In genomic region chr3:101778896-101779665, GRCm38 (mm10) we compare ENCODE assay signal across 8 mouse cellular contexts.
DNase-seq lines count a peak whose midpoint lies in the region; ATAC-seq lines count a peak whose summit lies in the region.

No protein-coding gene starts in this region.

- H3K9me3 ChIP-seq in embryonic facial prominence, embryonic 14.5 days (ENCODE audit: control insufficient read depth, low read length): no peaks in the 10 kb centered on the region
- no peaks in the 10 kb centered on the region for H3K9me3 ChIP-seq in intestine, embryonic 14.5 days (ENCODE audit: control insufficient read depth, low read length)
- no peaks in the 10 kb centered on the region for H3K9me3 ChIP-seq in lung, embryonic 16.5 days (ENCODE audit: control insufficient read depth, low read length)

- H3K4me2 ChIP-seq in embryonic facial prominence, embryonic 14.5 days (ENCODE audit: low read depth, low read length): peak overlapping the region; percentile 37
- 0 out of 2 replicates have a peak overlapping the region, but pooled peaks have one; percentile 11 for H3K4me2 ChIP-seq in intestine, embryonic 14.5 days (ENCODE audit: low read length)
- peak overlapping the region; percentile 22 for H3K4me2 ChIP-seq in lung, embryonic 16.5 days (ENCODE audit: low read depth, low read length)

- peak; percentile 55 for ATAC-seq in embryonic facial prominence, embryonic 14.5 days (ENCODE audit: low read depth)
- ATAC-seq in intestine, embryonic 14.5 days (replicated peaks; ENCODE audit: low FRiP score, low TSS enrichment, low read depth): no peak
- peak; percentile 84 for ATAC-seq in lung, embryonic 16.5 days (ENCODE audit: low read depth)

- no peaks in the 10 kb centered on the region for H3K27me3 ChIP-seq in embryonic facial prominence, embryonic 14.5 days (replicated peaks; ENCODE audit: control insufficient read depth, insufficient read depth, low read length)
- H3K27me3 ChIP-seq in intestine, embryonic 14.5 days (replicated peaks; ENCODE audit: control insufficient read depth, insufficient read depth, low read length): no peaks in the 10 kb centered on the region
- H3K27me3 ChIP-seq in lung, embryonic 16.5 days (ENCODE audit: control insufficient read depth, insufficient read depth, low read depth, low read length): no peaks in the 10 kb centered on the region

- 44% methylated on average over 16 of the region's 16 CpGs for WGBS in embryonic facial prominence, embryonic 14.5 days
- 65% methylated on average over 14 of the region's 16 CpGs for WGBS in intestine, embryonic 14.5 days
- 51% methylated on average over 16 of the region's 16 CpGs for WGBS in lung, embryonic 16.5 days

- H3K36me3 ChIP-seq in embryonic facial prominence, embryonic 14.5 days (ENCODE audit: control insufficient read depth, insufficient read depth, low read length): no peaks in the 10 kb centered on the region
- H3K36me3 ChIP-seq in intestine, embryonic 14.5 days (ENCODE audit: control insufficient read depth, insufficient read depth, low read length): no peaks in the 10 kb centered on the region
- H3K36me3 ChIP-seq in lung, embryonic 16.5 days (ENCODE audit: control insufficient read depth, insufficient read depth, low read length): no peaks in the 10 kb centered on the region

- H3K4me1 ChIP-seq in embryonic facial prominence, embryonic 14.5 days (ENCODE audit: control insufficient read depth, insufficient read depth, low read length): peaks cover 12% of the 10 kb centered on the region
- peaks cover 10% of the 10 kb centered on the region; the same call in 1 of the 2 replicates for H3K4me1 ChIP-seq in intestine, embryonic 14.5 days (replicated peaks; ENCODE audit: control insufficient read depth, insufficient read depth, low read length)
- peaks cover 4% of the 10 kb centered on the region; the same call in 1 of the 2 replicates for H3K4me1 ChIP-seq in lung, embryonic 16.5 days (replicated peaks; ENCODE audit: control insufficient read depth, insufficient read depth, low read length)

- peak overlapping the region; percentile 42 for H3K27ac ChIP-seq in embryonic facial prominence, embryonic 14.5 days (replicated peaks; ENCODE audit: low read depth, low read length)
- H3K27ac ChIP-seq in intestine, embryonic 14.5 days (ENCODE audit: low read depth): no peak overlapping the region
- H3K27ac ChIP-seq in lung, embryonic 16.5 days (ENCODE audit: low read length): peak overlapping the region; percentile 69

- peak; percentile 96 for DNase-seq in R1 (ENCODE audit: low read depth, low spot score)
- DNase-seq in embryonic facial prominence, embryonic 14.5 days (ENCODE audit: low spot score): peak; percentile 85
- DNase-seq in intestine, embryonic 14.5 days (ENCODE audit: low spot score): no peak
- no peak for DNase-seq in cerebellum, postnatal 10 days
- no peak for DNase-seq in gastrocnemius, postnatal 10 days
- DNase-seq in frontal cortex, postnatal 14 days (ENCODE audit: low spot score in 2 of 2): no peak
- no peak for DNase-seq in layer of hippocampus, adult 8-10 months (ENCODE audit: low spot score in 2 of 2)

- H3K9ac ChIP-seq in embryonic facial prominence, embryonic 14.5 days (ENCODE audit: low read depth, low read length): no peak overlapping the region
- H3K9ac ChIP-seq in intestine, embryonic 14.5 days (ENCODE audit: low read length): no peak overlapping the region
- H3K9ac ChIP-seq in lung, embryonic 16.5 days (ENCODE audit: low read length): no peak overlapping the region

- H3K4me3 ChIP-seq in embryonic facial prominence, embryonic 14.5 days (ENCODE audit: low read depth, low read length): no peak overlapping the region
- H3K4me3 ChIP-seq in intestine, embryonic 14.5 days (ENCODE audit: low read depth, low read length): no peak overlapping the region
- H3K4me3 ChIP-seq in lung, embryonic 16.5 days (ENCODE audit: low read length): no peak overlapping the region

Comparison
In these comparisons a context has a peak if more than half of its experiments do, and no peak if none do; other contexts are left out.
1. DNase-seq: peak in R1 (single experiment) and embryonic facial prominence, embryonic 14.5 days (single experiment); none in intestine, embryonic 14.5 days (single experiment), cerebellum, postnatal 10 days (0 of 2), gastrocnemius, postnatal 10 days (single experiment), frontal cortex, postnatal 14 days (0 of 2) and layer of hippocampus, adult 8-10 months (0 of 2).
2. Peak in every context shown above with its lines, with median percentiles within 50 percentile points of each other: H3K4me2 ChIP-seq.